Mouse (Mus musculus) embryo, embryonic 11.5 days (tissue): ENCODE results near the gene Fgfr2.
"Not testable (repeated sequence)": the region's sequence is repeated elsewhere in the genome, so short reads cannot be mapped to it uniquely, and the experiment has no call there.

ENCODE experiments used
- DNase-seq: peaks from one replicate; pipeline ENCODE4 v3.0.0-alpha.2; 2012; ENCODE audit warnings: low read depth, low spot score

The Fgfr2 gene

GRCm38 (mm10) chr7:133120221-133120751, 2.9 kb downstream of the Fgfr2 start:
- DNase-seq, result no peak

- DNase-seq, result no peak
Observed at GRCm38 (mm10) chr7:133117815-133118214, 5.3 kb downstream of the Fgfr2 start.

DNA sequence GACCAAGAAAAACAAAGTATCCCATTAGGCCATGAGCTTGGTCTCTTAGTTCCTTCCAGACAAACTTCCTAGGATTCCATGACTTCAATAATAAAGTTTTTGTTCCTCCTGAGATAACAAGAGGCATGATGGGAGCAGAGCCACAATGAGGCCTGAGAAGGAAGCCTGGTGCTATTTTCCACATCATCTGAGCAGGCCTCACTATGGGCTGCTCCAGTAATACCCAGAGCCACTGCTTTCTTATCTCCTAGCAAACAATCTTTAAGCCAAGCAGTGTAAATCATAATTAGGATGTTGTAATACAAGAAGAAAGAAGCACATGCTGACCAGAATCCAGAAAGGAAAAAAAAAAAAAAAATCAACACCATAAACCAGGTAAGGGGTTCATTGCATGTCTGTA, 6.6 kb downstream of the Fgfr2 start:
- DNase-seq, result no peak

DNA sequence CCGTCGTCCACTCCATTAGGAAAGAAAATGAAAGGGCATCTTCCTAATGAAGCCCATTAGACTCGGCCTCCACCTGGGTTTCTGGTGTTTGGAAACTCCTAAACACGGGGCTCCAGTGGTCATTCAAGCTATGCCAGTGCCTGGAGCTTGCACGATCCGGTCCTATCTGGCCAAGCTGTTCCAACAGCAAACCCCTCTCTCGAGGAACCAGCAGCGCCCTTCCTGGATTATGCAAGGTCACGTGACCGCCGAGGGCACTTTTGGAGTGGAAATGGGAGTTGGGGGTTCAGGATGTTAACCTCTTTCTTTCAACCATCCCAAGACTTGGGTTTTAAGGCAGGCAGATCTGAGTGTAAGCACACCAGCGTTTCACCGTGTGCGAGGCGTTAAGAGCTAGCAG, 7.3 kb downstream of the Fgfr2 start:
- DNase-seq, result no peak

- no peak for DNase-seq
Observed at GRCm38 (mm10) chr7:133114847-133115470, 8.2 kb downstream of the Fgfr2 start.

GRCm38 (mm10) chr7:133113185-133113895, 9.8 kb downstream of the Fgfr2 start:
- no peak for DNase-seq

DNA sequence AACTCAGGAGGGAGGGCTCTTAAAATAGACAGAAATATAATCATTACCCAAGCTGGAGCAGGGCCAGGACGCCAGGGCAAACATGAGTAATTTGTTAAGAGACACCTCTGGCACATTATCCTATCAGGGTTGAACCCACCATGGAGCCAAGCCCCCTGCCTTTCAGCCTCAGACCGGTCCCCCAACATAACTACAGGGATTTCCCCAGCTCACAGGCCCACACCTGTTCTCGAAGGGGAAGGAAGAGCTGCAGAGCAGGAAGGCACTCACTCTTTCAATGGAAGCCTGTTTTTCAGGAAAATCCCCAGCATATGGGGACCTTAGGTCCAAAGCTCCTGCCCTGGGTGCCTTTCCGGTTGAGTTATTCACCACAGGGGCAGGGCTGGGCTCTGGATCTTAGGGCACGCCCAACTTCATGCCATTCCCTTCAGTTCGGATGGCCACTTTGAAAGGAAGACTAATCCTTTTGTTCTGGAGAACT, 10.8 kb downstream of the Fgfr2 start:
- no peak for DNase-seq

GRCm38 (mm10) chr7:133109442-133109841, 13.7 kb downstream of the Fgfr2 start:
- no peak for DNase-seq

GRCm38 (mm10) chr7:133108695-133109094, 14.5 kb downstream of the Fgfr2 start:
- DNase-seq, result no peak

- no peak for DNase-seq
Observed at GRCm38 (mm10) chr7:133102578-133102977, 20.6 kb downstream of the Fgfr2 start.

DNA sequence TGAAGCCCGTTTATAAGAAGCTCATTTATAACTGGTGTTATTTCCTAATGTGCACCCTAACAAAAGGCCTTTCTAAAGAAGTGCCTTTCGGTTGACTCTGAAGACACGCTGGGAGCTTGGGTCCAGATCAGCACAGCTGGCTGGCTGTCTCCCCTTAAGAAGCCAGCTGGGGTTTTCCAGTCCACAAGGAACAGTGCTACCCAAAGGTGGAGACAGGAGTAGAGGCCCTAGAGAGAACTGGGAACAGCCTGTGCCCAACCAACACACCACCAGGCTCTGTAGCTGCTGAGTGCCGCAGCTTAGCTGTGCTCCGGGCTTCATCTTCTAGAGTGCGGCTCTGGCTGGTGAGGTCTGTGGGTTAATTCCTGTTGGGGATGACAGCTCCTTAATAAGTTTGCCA, 22.1 kb downstream of the Fgfr2 start:
- DNase-seq, result no peak

- DNase-seq, result no peak
Observed at GRCm38 (mm10) chr7:133100178-133100577, 23.0 kb downstream of the Fgfr2 start.

GRCm38 (mm10) chr7:133099266-133099665, 23.9 kb downstream of the Fgfr2 start:
- no peak for DNase-seq

DNA sequence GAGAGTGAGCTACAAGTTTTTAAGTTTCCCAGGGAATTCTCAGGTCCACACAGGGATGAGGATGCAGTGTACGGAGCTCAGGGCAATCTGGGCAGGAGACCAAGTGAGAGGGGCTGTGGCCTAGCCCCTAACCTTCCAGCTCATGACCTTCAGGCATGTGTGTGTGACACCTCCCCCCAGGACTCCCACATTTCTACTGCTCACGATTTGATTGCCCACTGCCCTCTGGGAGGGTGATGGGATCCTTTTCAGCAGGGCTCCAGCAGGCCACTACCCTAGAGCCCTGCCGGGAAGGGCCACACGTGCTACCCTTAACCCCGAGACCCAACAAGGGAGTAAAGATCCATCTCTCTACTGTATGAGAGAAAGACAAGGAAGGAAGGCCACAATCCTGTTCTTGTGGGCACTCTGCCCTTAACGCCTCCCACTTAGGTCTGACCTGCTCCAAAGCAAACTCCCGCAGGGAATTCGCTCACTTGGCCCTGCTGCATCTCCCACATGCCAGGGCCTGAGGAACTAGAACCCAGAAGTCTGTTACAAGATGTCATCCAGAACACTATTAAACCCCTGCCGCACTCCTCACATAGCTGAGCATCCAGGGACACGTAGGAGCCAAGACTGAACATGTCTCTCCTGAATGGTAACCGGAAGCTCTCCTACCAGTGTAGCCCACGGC, 24.9 kb downstream of the Fgfr2 start:
- DNase-seq, result no peak

DNA sequence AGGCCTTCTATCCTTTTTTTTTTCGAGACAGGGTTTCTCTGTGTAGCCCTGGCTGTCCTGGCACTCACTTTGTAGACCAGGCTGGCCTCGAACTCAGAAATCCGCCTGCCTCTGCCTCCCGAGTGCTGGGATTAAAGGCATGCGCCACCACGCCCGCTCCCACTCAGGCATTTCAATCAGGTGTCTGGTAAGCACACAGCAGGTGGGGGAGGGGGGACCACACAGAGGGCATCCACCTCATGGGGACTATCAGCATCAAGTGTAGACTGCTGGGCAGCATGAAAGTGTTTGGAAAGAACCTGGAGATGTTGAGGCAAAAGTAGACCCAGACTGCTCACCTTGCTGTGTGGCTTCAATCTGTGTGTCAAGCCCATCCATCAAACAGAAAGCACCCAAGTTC, 27.5 kb downstream of the Fgfr2 start:
- not testable (repeated sequence) for DNase-seq

- no peak for DNase-seq
Observed at GRCm38 (mm10) chr7:133094711-133095495, 28.2 kb downstream of the Fgfr2 start.

DNA sequence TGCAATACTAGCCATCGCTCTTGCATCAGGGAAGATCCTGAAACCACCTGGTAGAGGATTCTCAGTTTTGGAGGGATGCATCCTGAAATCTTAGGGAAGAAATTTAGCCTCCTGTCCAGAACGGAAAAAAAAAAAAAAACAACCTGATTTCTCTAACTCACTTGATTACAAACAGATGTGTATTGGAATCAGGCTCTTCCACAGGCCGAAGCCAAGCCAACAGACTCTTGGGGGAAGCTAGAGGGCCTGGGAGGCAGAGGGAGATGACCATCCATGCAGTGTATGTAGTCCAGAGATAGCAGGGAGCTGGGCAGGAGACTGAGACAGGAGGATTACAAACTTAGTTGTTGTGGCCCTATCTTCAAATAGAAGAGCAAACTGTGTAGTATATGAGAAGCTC, 29.0 kb downstream of the Fgfr2 start:
- no peak for DNase-seq

- no peak for DNase-seq
Observed at GRCm38 (mm10) chr7:133093731-133094130, 29.4 kb downstream of the Fgfr2 start.

GRCm38 (mm10) chr7:133090641-133091040, 32.5 kb downstream of the Fgfr2 start:
- no peak for DNase-seq

DNA sequence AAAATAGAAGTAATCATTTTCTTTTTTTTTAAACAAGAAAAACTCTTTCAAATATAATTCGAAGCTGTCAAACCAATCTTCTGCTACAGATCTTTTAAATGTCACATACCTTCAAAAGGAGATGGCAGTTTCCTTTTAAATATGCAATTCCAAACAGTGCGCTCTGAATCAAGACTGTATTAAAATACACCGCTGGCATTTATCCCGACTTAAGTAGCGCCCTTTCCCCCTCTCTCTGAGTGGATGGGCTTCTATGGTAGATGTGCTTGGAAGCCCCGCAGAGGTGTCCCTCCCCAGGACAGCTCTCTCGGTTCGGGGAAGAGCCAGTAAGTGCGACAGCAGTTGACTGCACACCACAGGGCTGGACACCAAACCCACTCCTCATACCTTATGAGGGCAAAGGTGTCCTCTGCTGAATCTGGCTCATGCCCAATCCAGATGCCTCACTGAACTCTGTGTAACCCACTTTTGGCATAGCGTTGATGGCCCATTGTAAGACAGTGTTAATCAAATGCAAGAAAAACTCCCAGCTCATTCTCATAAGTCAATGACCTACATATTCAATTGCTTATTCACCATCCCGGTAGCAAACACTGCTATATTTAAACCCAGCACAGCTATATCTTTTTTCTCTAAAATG, 33.4 kb downstream of the Fgfr2 start:
- no peak for DNase-seq

DNA sequence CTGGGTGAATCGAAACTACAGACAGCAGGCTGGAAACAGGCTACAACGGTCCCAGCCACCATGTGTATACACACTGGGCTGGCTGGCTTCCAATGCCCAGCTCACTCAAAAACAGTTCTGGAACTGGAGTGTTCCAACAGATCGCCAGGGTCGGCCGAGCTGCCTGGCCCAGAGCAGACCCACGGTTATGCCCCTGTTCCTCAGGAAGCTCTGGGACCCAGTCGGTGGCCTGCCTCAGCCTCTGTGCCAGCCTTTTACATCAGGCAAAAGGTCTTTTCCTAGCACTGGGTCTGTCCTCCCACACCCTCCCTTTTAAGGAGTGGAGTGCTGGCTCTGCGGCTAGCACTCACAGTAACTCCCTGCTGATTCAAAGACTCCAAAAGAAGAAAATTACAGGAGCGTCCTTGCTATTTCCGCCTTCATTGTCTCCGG, 34.3 kb downstream of the Fgfr2 start:
- no peak for DNase-seq
